ENCODE assay signal across 8 mouse cellular contexts in genomic region chr1:184033390-184034010, GRCm38 (mm10). TPM values are rescaled to one million over a fixed set of nuclear protein-coding genes. Genes with fewer than 3 reads are reported as not detected.
A peak's percentile ranks its signal among the peaks of the same experiment; 100 is the strongest.
DNase-seq lines count a peak whose midpoint lies in the region; ATAC-seq and TF ChIP-seq lines count a peak whose summit lies in the region.

No protein-coding gene starts in this region.

- no peaks in the 10 kb centered on the region for H3K4me1 ChIP-seq in kidney, adult 2 months (ENCODE audit: control insufficient read depth, insufficient read depth, low read length)
- no peaks in the 10 kb centered on the region; the same call in 1 of the 2 replicates for H3K4me1 ChIP-seq in bone marrow, adult 2 months (ENCODE audit: control insufficient read depth, insufficient read depth, low read length)
- H3K4me1 ChIP-seq in forebrain, embryonic 15.5 days: peaks cover 30% of the 10 kb centered on the region
- H3K4me1 ChIP-seq in hindbrain, embryonic 14.5 days (replicated peaks; ENCODE audit: control insufficient read depth, insufficient read depth, low read length): peaks cover 14% of the 10 kb centered on the region; the same call in 1 of the 2 replicates
- H3K4me1 ChIP-seq in liver, embryonic 13.5 days (replicated peaks): peaks cover 35% of the 10 kb centered on the region

- H3K9me3 ChIP-seq in forebrain, embryonic 15.5 days: no peaks in the 10 kb centered on the region
- no peaks in the 10 kb centered on the region for H3K9me3 ChIP-seq in hindbrain, embryonic 14.5 days (ENCODE audit: control insufficient read depth, low read length)
- H3K9me3 ChIP-seq in liver, embryonic 13.5 days (replicated peaks): no peaks in the 10 kb centered on the region

- no peaks in the 10 kb centered on the region for H3K36me3 ChIP-seq in kidney, adult 2 months (ENCODE audit: control insufficient read depth, insufficient read depth, low read length)
- H3K36me3 ChIP-seq in forebrain, embryonic 15.5 days: no peaks in the 10 kb centered on the region
- no peaks in the 10 kb centered on the region for H3K36me3 ChIP-seq in hindbrain, embryonic 14.5 days (replicated peaks; ENCODE audit: control insufficient read depth, insufficient read depth)
- no peaks in the 10 kb centered on the region for H3K36me3 ChIP-seq in liver, embryonic 13.5 days

- ATAC-seq in forebrain, embryonic 15.5 days (replicated peaks): peak; percentile 74
- ATAC-seq in hindbrain, embryonic 14.5 days (ENCODE audit: low FRiP score): peak; percentile 78
- ATAC-seq in liver, embryonic 13.5 days (ENCODE audit: low read depth): peak; percentile 64

- 1% methylated on average over 63 of the region's 63 CpGs for WGBS in kidney, adult 2 months
- under 1% methylated on average over 63 of the region's 63 CpGs for WGBS in bone marrow, adult 2 months
- under 1% methylated on average over 58 of the region's 63 CpGs for WGBS in forebrain, embryonic 15.5 days
- WGBS in hindbrain, embryonic 14.5 days: 1% methylated on average over 59 of the region's 63 CpGs
- under 1% methylated on average over 62 of the region's 63 CpGs for WGBS in liver, embryonic 13.5 days (ENCODE audit: insufficient replicate concordance)

- DNase-seq in kidney, adult 2 months: no peak
- DNase-seq in kidney, adult 8-10 months: no peak
- peak; percentile 49 for DNase-seq in hindbrain, embryonic 14.5 days (ENCODE audit: low spot score)
- DNase-seq in liver, embryonic 13.5 days: peak; percentile 62
- DNase-seq in neural tube, embryonic 10.5 days (ENCODE audit: extremely low spot score, low spot score): peak; percentile 84
- peak; percentile 24 for DNase-seq in telencephalon, adult 2 months (ENCODE audit: low read depth, low spot score)

- TF ChIP-seq CTCF in kidney, adult 2 months (conservative IDR thresholded peaks at IDR 0.05; ENCODE audit: insufficient read depth, insufficient read length, low read depth, low read length): 0 out of 2 replicates have a peak, but pooled peaks have one; percentile 13
- peak; percentile 22; the same call in 1 of the 2 replicates for TF ChIP-seq CTCF in bone marrow, adult 2 months (IDR thresholded peaks at IDR 0.05; ENCODE audit: control insufficient read depth, insufficient read depth, low read length)

- H3K4me2 ChIP-seq in forebrain, embryonic 15.5 days (replicated peaks): peak overlapping the region; percentile 74
- H3K4me2 ChIP-seq in hindbrain, embryonic 14.5 days (replicated peaks): peak overlapping the region; percentile 64
- peak overlapping the region; percentile 98 for H3K4me2 ChIP-seq in liver, embryonic 13.5 days

- H3K4me3 ChIP-seq in kidney, adult 2 months (ENCODE audit: insufficient read depth, low read depth, low read length): peak overlapping the region; percentile 67
- H3K4me3 ChIP-seq in bone marrow, adult 2 months (replicated peaks; ENCODE audit: control insufficient read depth, low read depth, low read length): peak overlapping the region; percentile 85
- peak overlapping the region; percentile 61 for H3K4me3 ChIP-seq in forebrain, embryonic 15.5 days
- peak overlapping the region; percentile 50 for H3K4me3 ChIP-seq in hindbrain, embryonic 14.5 days (replicated peaks; ENCODE audit: low read length)
- H3K4me3 ChIP-seq in liver, embryonic 13.5 days (replicated peaks): peak overlapping the region; percentile 77

- TF ChIP-seq POLR2A in kidney, adult 2 months (IDR thresholded peaks at IDR 0.05; ENCODE audit: low read depth, low read length): no peak
- TF ChIP-seq POLR2A in bone marrow, adult 2 months (IDR thresholded peaks at IDR 0.05; ENCODE audit: borderline replicate concordance, control insufficient read depth, low read depth, low read length): peak; percentile 62; the same call in 1 of the 2 replicates

- peak overlapping the region; percentile 73 for H3K9ac ChIP-seq in forebrain, embryonic 15.5 days (replicated peaks)
- peak overlapping the region; percentile 68 for H3K9ac ChIP-seq in hindbrain, embryonic 14.5 days
- peak overlapping the region; percentile 90 for H3K9ac ChIP-seq in liver, embryonic 13.5 days

- H3K27me3 ChIP-seq in kidney, adult 2 months (replicated peaks; ENCODE audit: control insufficient read depth, insufficient read depth, low read length): no peaks in the 10 kb centered on the region
- H3K27me3 ChIP-seq in forebrain, embryonic 15.5 days: no peaks in the 10 kb centered on the region
- H3K27me3 ChIP-seq in hindbrain, embryonic 14.5 days (ENCODE audit: control insufficient read depth, insufficient read depth, low read length): no peaks in the 10 kb centered on the region
- H3K27me3 ChIP-seq in liver, embryonic 13.5 days: no peaks in the 10 kb centered on the region

- H3K27ac ChIP-seq in kidney, adult 2 months (ENCODE audit: insufficient read depth, low read depth, low read length): peak overlapping the region; percentile 72
- H3K27ac ChIP-seq in bone marrow, adult 2 months (ENCODE audit: control insufficient read depth, insufficient read depth, low read depth, low read length, poor library complexity): peak overlapping the region; percentile 86
- H3K27ac ChIP-seq in forebrain, embryonic 15.5 days (replicated peaks): peak overlapping the region; percentile 91
- H3K27ac ChIP-seq in hindbrain, embryonic 14.5 days: peak overlapping the region; percentile 86
- H3K27ac ChIP-seq in liver, embryonic 13.5 days: peak overlapping the region; percentile 92

RNA-seq across cellular contexts. Expression of gene 1700056E22Rik, which starts 0.6 kb away (rescaled TPM):
- 0.63 and 0.91 TPM in 2 replicates for polyA plus RNA-seq in kidney, adult 2 months (2012; rRNA removed)
- polyA plus RNA-seq in bone marrow, adult 2 months (2011; ENCODE audit: insufficient read depth, insufficient read length, low replicate concordance, missing spikeins): not detected in 2 replicates
- polyA plus RNA-seq in forebrain, embryonic 15.5 days (2015; fragmentation: Nextera tagmentation; extraction: Ambion mirVana): 0.65 and 0.78 TPM in 2 replicates
- 0.37 and 0.75 TPM in 2 replicates for polyA plus RNA-seq in hindbrain, embryonic 14.5 days (2014; fragmentation: Nextera tagmentation; extraction: Ambion mirVana)
- polyA plus RNA-seq in liver, embryonic 13.5 days (2015; fragmentation: Nextera tagmentation; extraction: Ambion mirVana): 0.65 and 1.00 TPM in 2 replicates

RNA-seq across cellular contexts. Expression of gene Dusp10, which starts 20.4 kb away (rescaled TPM):
- polyA plus RNA-seq in kidney, adult 2 months (2012; rRNA removed): 3.7 and 5.3 TPM in 2 replicates
- polyA plus RNA-seq in bone marrow, adult 2 months (2011; ENCODE audit: insufficient read depth, insufficient read length, low replicate concordance, missing spikeins): 3.5 and 7.9 TPM in 2 replicates
- 5.1 and 6.3 TPM in 2 replicates for polyA plus RNA-seq in forebrain, embryonic 15.5 days (2015; fragmentation: Nextera tagmentation; extraction: Ambion mirVana)
- polyA plus RNA-seq in hindbrain, embryonic 14.5 days (2014; fragmentation: Nextera tagmentation; extraction: Ambion mirVana): 4.4 and 5.2 TPM in 2 replicates
- polyA plus RNA-seq in liver, embryonic 13.5 days (2015; fragmentation: Nextera tagmentation; extraction: Ambion mirVana): 2.7 and 3.6 TPM in 2 replicates

Comparison
In these comparisons a context has a peak if more than half of its experiments do, and no peak if none do; other contexts are left out.
1. DNase-seq: peak in hindbrain, embryonic 14.5 days (single experiment), liver, embryonic 13.5 days (single experiment), neural tube, embryonic 10.5 days (single experiment) and telencephalon, adult 2 months (single experiment); none in kidney, adult 2 months (single experiment) and kidney, adult 8-10 months (0 of 2).
2. Peak in every context shown above with its lines, with median percentiles within 50 percentile points of each other: H3K27ac ChIP-seq, H3K4me3 ChIP-seq, ATAC-seq, H3K4me2 ChIP-seq and H3K9ac ChIP-seq.